Mouse (Mus musculus) liver, adult 2 months (tissue): ENCODE data around the gene Rnf141. TPM values are rescaled to one million over a fixed set of nuclear protein-coding genes. Genes with fewer than 3 reads are reported as not detected.
A peak's percentile ranks its signal among the peaks of the same experiment; 100 is the strongest.

ENCODE experiments used
- DNase-seq: peaks from one replicate; pipeline ENCODE4 v3.0.0-alpha.2; 2011; ENCODE audit warnings: low read depth, low spot score; ENCODE audit errors: extremely low read depth
- H3K27ac ChIP-seq: fragments of 200-500 bp; replicated peaks from 2 replicates; pipeline ENCODE4 v1.5.1; 2012; ENCODE audit warnings: low read depth, mild to moderate bottlenecking, control low read depth, inconsistent platforms, low read length; ENCODE audit not compliant: insufficient read depth
- H3K27me3 ChIP-seq: fragments of 200-500 bp; 2 replicates; pipeline ENCODE4 v1.6.1; 2012; ENCODE audit warnings: mild to moderate bottlenecking, moderate library complexity, low read length, inconsistent platforms; ENCODE audit not compliant: control insufficient read depth, insufficient read depth
- H3K36me3 ChIP-seq: fragments of 200-500 bp; 2 replicates; pipeline ENCODE4 v1.6.1; 2012; ENCODE audit warnings: low read length, inconsistent platforms; ENCODE audit not compliant: control insufficient read depth, insufficient read depth
- H3K4me1 ChIP-seq: fragments of 200-500 bp; 2 replicates; pipeline ENCODE4 v1.6.1; 2011; ENCODE audit warnings: low read length; ENCODE audit not compliant: control insufficient read depth, insufficient read depth
- H3K4me3 ChIP-seq: fragments of 200-500 bp; 2 replicates; pipeline ENCODE4 v1.5.1; 2011; ENCODE audit warnings: low read depth, mild to moderate bottlenecking, control low read depth, low read length, moderate library complexity; ENCODE audit not compliant: insufficient read depth
- H3K79me2 ChIP-seq: fragments of 200-500 bp; 2 replicates; pipeline ENCODE4 v1.6.1; 2012; ENCODE audit warnings: inconsistent platforms, mild to moderate bottlenecking, low read length, moderate library complexity; ENCODE audit not compliant: control insufficient read depth, insufficient read depth
- H3K9ac ChIP-seq: fragments of 200-500 bp; 2 replicates; pipeline ENCODE4 v1.6.1; 2012; ENCODE audit warnings: low read depth, mild to moderate bottlenecking, control low read depth, inconsistent platforms, low read length
- CTCF ChIP-seq: fragments of 200-500 bp; IDR thresholded peaks from 2 replicates; pipeline ENCODE4 v1.5.1; 2011; ENCODE audit warnings: low read depth, low read length, control low read depth
- POLR2A ChIP-seq: fragments of 200-500 bp; IDR thresholded peaks from 2 replicates; pipeline ENCODE4 v1.6.1; 2011; ENCODE audit warnings: low read length, control low read depth; ENCODE audit not compliant: insufficient read depth; ENCODE audit errors: extremely low read depth
- WGBS: fragments of 180-500 bp; shearing (Covaris S2); methylation state at CpG from one replicate; pipeline ENCODE4 v1.1.7; 2018; 5-methylcytosine and 5-hydroxymethylcytosine counted together
- polyA plus RNA-seq: library from polyadenylated mRNA; depleted of rRNA; stranded (reverse); fragments of >200 nt; gene quantifications from 2 replicates; pipeline ENCODE4 v1.2.3, GENCODE M21; 2012
- total RNA-seq: library from RNA; depleted of rRNA; stranded (reverse); fragments of >200 nt; gene quantifications from 2 replicates; pipeline ENCODE4 v1.2.3, GENCODE M21; 2014

Rnf141 gene
- total and polyA plus RNA-seq, 2 experiments, result 20.6 to 63.4 TPM

DNA sequence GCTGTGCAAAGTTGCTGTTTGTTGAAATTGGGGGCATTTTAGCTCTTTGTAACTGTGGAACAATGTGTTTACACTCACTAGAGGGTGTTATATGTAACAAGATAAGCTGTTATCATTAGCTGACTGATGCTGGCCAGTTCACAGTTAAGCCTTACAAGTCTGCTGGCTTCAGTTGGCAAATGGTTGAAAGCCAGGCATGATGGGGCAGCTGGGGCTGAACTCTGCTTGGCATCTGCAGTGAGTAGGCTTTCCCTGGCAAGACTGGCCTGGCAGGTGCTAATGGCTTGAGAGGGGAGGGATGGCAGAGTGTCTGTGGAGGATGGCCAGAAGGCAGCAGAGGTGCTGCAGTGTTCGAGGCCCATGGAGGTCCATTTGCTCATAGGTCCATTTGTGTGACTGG, 70.2 kb downstream of the Rnf141 start:
- DNase-seq, result no peak
- H3K9ac ChIP-seq, result peak overlapping the region; percentile 26; the same call in 1 of the 2 replicates
- no peaks in the 10 kb centered on the region for H3K79me2 ChIP-seq
- H3K4me3 ChIP-seq, result peak overlapping the region; percentile 15; the same call in 1 of the 2 replicates
- no peaks in the 10 kb centered on the region for H3K36me3 ChIP-seq
- H3K27ac ChIP-seq, result peak overlapping the region; percentile 38
- TF ChIP-seq POLR2A, result no peak
- no peak for TF ChIP-seq CTCF
- peaks cover 4% of the 10 kb centered on the region; the same call in 1 of the 2 replicates for H3K27me3 ChIP-seq
- 84% methylated on average over 1 of the region's 1 CpGs for WGBS
- 0 out of 2 replicates have a peak, but pooled peaks cover 2% of the 10 kb centered on the region for H3K4me1 ChIP-seq

DNA sequence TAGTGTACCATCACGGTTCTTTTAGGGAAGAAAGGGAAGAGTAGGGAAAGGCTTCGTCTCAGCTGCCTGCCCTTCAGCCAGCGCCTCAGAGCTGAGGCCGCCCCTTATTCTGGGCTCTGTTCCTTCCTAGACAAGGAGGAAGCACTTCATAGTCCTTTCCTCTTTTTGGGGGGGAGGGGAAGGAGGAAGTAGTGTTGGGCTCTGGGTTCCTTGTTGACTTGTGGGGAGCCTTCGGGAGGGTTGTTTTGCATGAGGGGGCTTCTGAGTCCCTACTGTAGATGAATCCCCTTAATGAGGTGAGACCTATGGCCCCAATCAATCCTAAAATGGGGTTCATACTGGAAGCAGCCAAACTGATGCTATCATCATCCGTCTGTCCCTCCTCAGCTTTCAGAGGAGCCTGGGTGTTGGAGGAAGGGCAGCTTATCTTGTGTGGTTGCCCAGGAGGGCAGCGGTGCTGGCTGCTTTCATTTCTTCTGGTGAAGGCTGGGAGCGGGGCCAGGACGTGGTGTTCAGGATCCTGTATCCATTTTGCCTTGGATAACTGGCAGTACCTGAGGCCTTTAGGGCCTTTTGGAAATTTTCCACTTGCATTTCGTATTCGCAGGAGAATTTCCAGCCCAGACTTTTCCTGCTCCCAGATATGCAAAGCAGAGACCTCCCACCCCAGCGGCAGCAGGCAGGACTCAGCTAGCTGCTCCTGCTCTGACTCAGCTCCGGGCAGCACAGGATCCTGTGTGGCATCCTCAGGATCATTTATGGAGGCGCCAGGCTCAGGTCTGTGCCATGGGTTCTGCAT, 70.9 kb downstream of the Rnf141 start:
- WGBS, result 35% methylated on average over 14 of the region's 14 CpGs
- H3K4me1 ChIP-seq, result 0 out of 2 replicates have a peak, but pooled peaks cover 2% of the 10 kb centered on the region

DNA sequence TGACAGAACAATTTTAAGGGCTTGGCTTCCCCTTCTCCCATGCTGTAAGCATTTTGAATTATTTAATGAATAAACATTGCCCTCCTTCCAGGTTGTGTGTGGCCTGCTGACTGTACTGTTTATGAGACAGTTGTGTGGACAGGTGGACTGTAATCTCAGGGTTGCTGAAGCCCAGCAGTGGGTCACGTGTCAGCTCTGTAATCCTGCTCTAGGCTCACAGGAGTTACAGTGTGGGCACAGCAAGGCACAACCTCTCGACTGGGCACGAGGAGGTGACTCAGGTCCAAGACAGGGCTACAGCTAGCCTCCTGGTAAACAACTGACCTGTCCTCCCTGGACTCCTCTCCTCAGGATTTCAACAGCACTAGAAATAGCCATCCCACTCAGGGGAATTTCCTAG, 71.9 kb downstream of the Rnf141 start:
- H3K79me2 ChIP-seq, result no peaks in the 10 kb centered on the region
- no peak overlapping the region for H3K27ac ChIP-seq
- DNase-seq, result no peak
- 83% methylated on average over 3 of the region's 3 CpGs for WGBS
- no peak overlapping the region for H3K4me3 ChIP-seq
- no peak overlapping the region for H3K9ac ChIP-seq
- TF ChIP-seq POLR2A (no peak), CTCF (no peak)
- peaks cover 4% of the 10 kb centered on the region; the same call in 1 of the 2 replicates for H3K27me3 ChIP-seq
- no peaks in the 10 kb centered on the region for H3K36me3 ChIP-seq
- H3K4me1 ChIP-seq, result 0 out of 2 replicates have a peak, but pooled peaks cover 2% of the 10 kb centered on the region

More for the DNA sequence above, 70.9 kb downstream of the Rnf141 start:
- Histone ChIP-seq H3K79me2 (no peaks in the 10 kb centered on the region), H3K27ac (peak overlapping the region; percentile 38), H3K36me3 (no peaks in the 10 kb centered on the region), H3K9ac (no peak overlapping the region), H3K4me3 (peak overlapping the region; percentile 36), H3K27me3 (peaks cover 4% of the 10 kb centered on the region; the same call in 1 of the 2 replicates)
- TF ChIP-seq CTCF (no peak), POLR2A (no peak)
- DNase-seq, result peak; percentile 34

DNA sequence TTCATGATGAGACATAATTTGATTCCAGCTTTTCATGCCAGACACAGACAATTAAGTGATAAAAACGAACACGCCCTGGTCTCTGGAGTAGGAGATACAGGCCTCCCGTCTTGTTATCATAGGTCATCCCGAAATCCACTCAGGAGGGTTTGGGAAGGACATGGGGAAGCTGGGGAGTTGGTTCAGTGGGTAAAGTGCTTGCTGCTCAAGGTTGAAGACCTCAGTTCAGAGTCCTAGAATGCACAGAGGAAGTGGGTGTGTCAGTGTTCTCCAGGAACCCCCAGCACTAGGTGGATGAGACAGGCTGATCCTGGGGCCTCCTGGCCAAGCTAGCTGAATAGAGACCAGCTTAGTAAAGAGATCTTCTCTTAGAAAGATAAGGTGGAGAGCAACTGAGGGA, 73.3 kb downstream of the Rnf141 start:
- Histone ChIP-seq H3K4me3 (no peak overlapping the region), H3K79me2 (no peaks in the 10 kb centered on the region), H3K27me3 (peaks cover 4% of the 10 kb centered on the region; the same call in 1 of the 2 replicates), H3K4me1 (0 out of 2 replicates have a peak, but pooled peaks cover 2% of the 10 kb centered on the region), H3K9ac (no peak overlapping the region), H3K27ac (no peak overlapping the region), H3K36me3 (no peaks in the 10 kb centered on the region)
- DNase-seq, result no peak
- TF ChIP-seq CTCF (no peak), POLR2A (no peak)
- WGBS, result 86% methylated on average over 4 of the region's 4 CpGs

DNA sequence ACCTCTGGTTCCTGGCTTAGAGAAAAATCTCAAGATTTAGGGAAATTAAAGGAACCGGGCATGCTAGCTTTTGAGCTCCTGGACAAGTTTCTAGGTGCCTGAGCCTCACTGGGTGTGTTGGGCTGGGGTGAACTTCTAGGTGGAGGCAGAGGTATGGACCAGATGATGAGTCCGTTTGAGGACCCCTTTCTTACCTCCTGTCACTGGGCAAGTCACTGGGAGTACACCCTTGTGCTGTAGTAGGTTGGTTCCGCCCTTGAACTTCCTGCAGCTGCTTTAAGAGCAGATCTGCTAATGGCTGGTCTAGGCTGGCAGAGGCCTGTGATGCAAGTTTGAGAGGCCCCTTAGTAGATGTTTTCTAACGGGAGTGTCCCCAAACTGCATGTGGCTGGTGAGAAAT, 75.2 kb downstream of the Rnf141 start:
- 47% methylated on average over 4 of the region's 4 CpGs for WGBS
- no peak for TF ChIP-seq CTCF
- TF ChIP-seq POLR2A, result no peak
- peak overlapping the region; percentile 60 for H3K4me3 ChIP-seq
- H3K9ac ChIP-seq, result peak overlapping the region; percentile 81
- peaks cover 4% of the 10 kb centered on the region; the same call in 1 of the 2 replicates for H3K27me3 ChIP-seq
- H3K27ac ChIP-seq, result peak overlapping the region; percentile 13
- H3K36me3 ChIP-seq, result no peaks in the 10 kb centered on the region
- no peaks in the 10 kb centered on the region for H3K79me2 ChIP-seq
- no peak for DNase-seq
- H3K4me1 ChIP-seq, result 0 out of 2 replicates have a peak, but pooled peaks cover 2% of the 10 kb centered on the region

DNA sequence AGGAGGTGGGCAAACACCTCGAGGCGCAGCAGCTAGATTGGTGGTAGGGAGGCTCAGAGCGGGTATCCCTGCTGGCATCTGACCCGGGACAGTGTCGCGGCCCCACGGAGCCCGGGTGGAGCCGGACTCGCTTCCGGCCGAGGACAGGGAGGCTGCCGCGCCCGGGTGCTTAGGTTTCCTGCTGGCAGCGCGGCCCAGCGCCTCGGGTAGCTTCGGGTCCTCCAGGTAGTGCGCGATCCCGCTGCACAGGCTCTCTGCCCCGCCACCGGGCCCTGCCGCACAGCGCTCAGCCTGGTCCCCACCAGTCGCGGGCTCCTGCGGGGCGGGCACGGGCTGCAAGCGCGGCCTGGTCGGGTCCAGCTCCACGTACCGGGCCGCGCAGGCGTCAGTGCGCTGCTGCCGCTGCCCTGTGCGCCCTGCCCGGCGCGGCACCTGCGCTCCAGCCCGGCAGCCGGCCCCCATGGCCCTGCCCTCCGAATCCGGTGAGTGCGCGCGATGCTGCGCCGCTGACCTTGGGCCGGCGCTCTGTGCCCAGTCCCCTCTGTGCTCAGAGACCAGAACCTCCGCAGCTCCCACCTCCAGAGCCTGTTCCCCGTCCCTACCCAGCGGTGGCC, 75.7 kb downstream of the Rnf141 start:
- no peaks in the 10 kb centered on the region for H3K36me3 ChIP-seq
- DNase-seq, result no peak
- TF ChIP-seq CTCF, result no peak
- no peak for TF ChIP-seq POLR2A
- no peaks in the 10 kb centered on the region for H3K79me2 ChIP-seq
- H3K4me3 ChIP-seq, result peak overlapping the region; percentile 60
- H3K27me3 ChIP-seq, result peaks cover 4% of the 10 kb centered on the region; the same call in 1 of the 2 replicates
- 0 out of 2 replicates have a peak, but pooled peaks cover 2% of the 10 kb centered on the region for H3K4me1 ChIP-seq
- H3K27ac ChIP-seq, result peak overlapping the region; percentile 13
- peak overlapping the region; percentile 81 for H3K9ac ChIP-seq
- WGBS, result 2% methylated on average over 61 of the region's 61 CpGs
